Mouse (Mus musculus) cerebellum, adult 2 months (tissue): Measurements from ENCODE around the gene Itgb3.

ENCODE experiments used
- CTCF ChIP-seq: fragments of 200-500 bp; IDR thresholded peaks from 2 replicates; pipeline ENCODE4 v1.5.1; 2011; ENCODE audit warnings: low read depth, mild to moderate bottlenecking, control low read depth, low read length, moderate library complexity, borderline replicate concordance; ENCODE audit not compliant: insufficient read depth
- POLR2A ChIP-seq: fragments of 200-500 bp; IDR thresholded peaks from 2 replicates; pipeline ENCODE4 v1.6.1; 2011; ENCODE audit warnings: low read length, control low read depth, borderline replicate concordance; ENCODE audit not compliant: insufficient read depth

- TF ChIP-seq CTCF, result no peak
- no peak for TF ChIP-seq POLR2A
Measured at GRCm38 (mm10) chr11:104609033-104609684, 1.4 kb downstream of the Itgb3 start.
